Mouse (Mus musculus) C2C12 (cell line): ENCODE measurements at regions not wholly inside any gene's neighbourhood (a gene's known extent, or its start where the extent isn't known, plus 50 kb on each side); places are given as distances from the start of the nearest gene placed in this dataset.

ENCODE experiments used
- H3K27me3 ChIP-seq: one replicate; pipeline ENCODE4 v1.6.1; 2011; ENCODE audit not compliant: control insufficient read depth, insufficient read depth, insufficient read length
- H3K36me3 ChIP-seq: one replicate; pipeline ENCODE4 v1.6.1; 2011; ENCODE audit not compliant: control insufficient read depth, insufficient read depth
- H3K4me3 ChIP-seq: one replicate; pipeline ENCODE4 v1.5.1; 2011; ENCODE audit warnings: mild to moderate bottlenecking, control low read depth; ENCODE audit not compliant: poor library complexity, insufficient read depth, severe bottlenecking
- H3K79me2 ChIP-seq: one replicate; pipeline ENCODE4 v1.6.1; 2011; ENCODE audit not compliant: control insufficient read depth, insufficient read depth
- H3K79me3 ChIP-seq: one replicate; pipeline ENCODE4 v1.6.1; 2011; ENCODE audit warnings: low read depth, control low read depth
- H3ac ChIP-seq: one replicate; pipeline ENCODE3; 2011; ENCODE audit warnings: low read depth; ENCODE audit not compliant: control insufficient read depth, insufficient read length
- CEBPB ChIP-seq: IDR thresholded peaks from one replicate; pipeline ENCODE4 v1.6.1; 2011; ENCODE audit warnings: low read depth, mild to moderate bottlenecking, control low read depth, moderate library complexity
- CTCF ChIP-seq: IDR thresholded peaks from one replicate; pipeline ENCODE4 v1.5.1; 2011; ENCODE audit not compliant: control insufficient read depth, insufficient read depth, insufficient read length
- FOSL1 ChIP-seq: IDR thresholded peaks from one replicate; pipeline ENCODE4 v1.8.0; 2011; ENCODE audit warnings: mild to moderate bottlenecking, low read length; ENCODE audit not compliant: poor library complexity, insufficient read depth, severe bottlenecking
- MAX ChIP-seq: IDR thresholded peaks from one replicate; pipeline ENCODE4 v1.6.1; 2011; ENCODE audit warnings: mild to moderate bottlenecking, control low read depth
- MYOD1 ChIP-seq: IDR thresholded peaks from one replicate; pipeline ENCODE4 v1.6.1; 2011; ENCODE audit warnings: low read depth; ENCODE audit not compliant: control insufficient read depth, insufficient read length
- MYOG ChIP-seq: IDR thresholded peaks from one replicate; pipeline ENCODE4 v1.6.1; 2011; ENCODE audit not compliant: control insufficient read depth, insufficient read length; ENCODE audit errors: extremely low read depth
- USF1 ChIP-seq: IDR thresholded peaks from one replicate; pipeline ENCODE4 v1.6.1; 2011; ENCODE audit warnings: low read depth, mild to moderate bottlenecking, control low read depth, moderate library complexity

DNA sequence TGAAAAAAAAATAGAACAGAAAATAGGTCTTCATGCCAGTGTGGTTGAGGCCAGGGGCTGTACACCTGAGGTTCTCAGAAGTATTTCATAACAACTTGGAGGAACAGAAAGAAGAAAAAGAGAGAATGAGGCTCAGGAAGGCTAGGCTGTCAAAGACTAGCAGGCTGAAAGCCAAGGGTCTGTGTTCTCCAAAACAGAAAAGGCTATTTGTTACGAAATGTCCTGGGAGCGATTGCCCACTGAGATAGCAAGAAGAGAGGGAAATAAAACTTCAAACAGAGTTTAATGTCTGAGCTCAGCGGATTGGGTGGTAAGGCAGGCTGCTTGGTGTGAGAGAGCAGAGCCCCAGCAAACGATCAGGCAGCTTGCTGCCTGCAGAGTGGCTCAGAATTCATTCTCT lies 97.6 kb upstream of the Ldah start:
- no peaks in the 10 kb centered on the region for H3K27me3 ChIP-seq
- no peaks in the 10 kb centered on the region for H3K79me3 ChIP-seq
- TF ChIP-seq FOSL1 (no peak), MYOG (no peak), USF1 (no peak), MYOD1 (no peak), CEBPB (no peak), CTCF (no peak), MAX (no peak)
- H3ac ChIP-seq = no peak overlapping the region
- no peaks in the 10 kb centered on the region for H3K79me2 ChIP-seq
- H3K4me3 ChIP-seq = no peak overlapping the region
- H3K36me3 ChIP-seq = no peaks in the 10 kb centered on the region

DNA sequence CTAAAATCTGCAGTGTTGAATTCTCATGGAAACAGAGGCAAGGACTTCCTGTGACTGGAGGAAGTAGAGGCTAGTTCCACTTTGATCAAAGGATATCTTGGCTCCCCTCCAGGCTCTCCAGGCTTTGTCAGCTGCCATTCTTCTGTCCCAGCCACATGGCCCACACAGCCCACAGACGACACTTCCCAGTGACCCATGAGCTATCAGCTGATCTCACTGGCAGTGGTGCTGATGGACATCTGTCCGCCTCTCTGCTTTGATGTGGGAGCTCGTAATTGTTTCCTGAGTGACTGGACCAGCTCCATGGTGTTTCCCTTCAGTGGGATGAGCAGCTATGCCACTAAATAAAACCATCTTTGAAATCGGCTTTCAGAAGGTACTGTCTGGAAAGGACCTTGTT lies 96.4 kb upstream of the Ldah start:
- Histone ChIP-seq H3K36me3 (no peaks in the 10 kb centered on the region), H3K79me2 (no peaks in the 10 kb centered on the region), H3K4me3 (no peak overlapping the region), H3K79me3 (no peaks in the 10 kb centered on the region), H3ac (no peak overlapping the region), H3K27me3 (no peaks in the 10 kb centered on the region)
- TF ChIP-seq MYOD1 = no peak
- TF ChIP-seq MAX = no peak
- no peak for TF ChIP-seq USF1
- no peak for TF ChIP-seq FOSL1
- TF ChIP-seq CEBPB = no peak
- no peak for TF ChIP-seq CTCF
- TF ChIP-seq MYOG = no peak

DNA sequence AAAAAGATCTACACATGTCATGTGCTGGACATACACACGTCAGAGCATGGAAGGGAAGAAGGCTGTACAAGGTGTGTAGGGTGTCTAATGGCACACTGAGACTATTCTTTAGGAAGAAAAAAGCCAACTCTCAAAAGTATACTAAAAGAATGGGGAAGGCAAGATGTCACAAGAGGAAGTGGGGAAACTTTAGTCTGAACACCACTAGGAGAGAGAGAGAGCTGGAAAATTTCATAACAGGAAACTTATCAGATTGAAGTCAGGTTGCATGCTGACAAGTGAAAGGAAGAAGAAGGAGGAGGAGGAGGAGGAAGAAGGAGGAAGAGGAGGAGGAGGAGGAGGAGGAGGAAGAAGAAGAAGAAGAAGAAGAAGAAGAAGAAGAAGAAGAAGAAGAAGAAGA lies 52.3 kb upstream of the Ldah start:
- Histone ChIP-seq H3K36me3 (no peaks in the 10 kb centered on the region), H3K79me3 (no peaks in the 10 kb centered on the region), H3K79me2 (no peaks in the 10 kb centered on the region), H3ac (no peak overlapping the region), H3K4me3 (no peak overlapping the region), H3K27me3 (no peaks in the 10 kb centered on the region)
- TF ChIP-seq MYOD1 = no peak
- TF ChIP-seq CEBPB = no peak
- no peak for TF ChIP-seq FOSL1
- no peak for TF ChIP-seq CTCF
- TF ChIP-seq USF1 = no peak
- no peak for TF ChIP-seq MYOG
- no peak for TF ChIP-seq MAX
